Mouse (Mus musculus) ES-E14 (cell line): ENCODE measurements around the gene Vegfd.

Source experiments
- CHD2 ChIP-seq: IDR thresholded peaks from 2 replicates; pipeline ENCODE4 v1.6.1; 2014; ENCODE audit warnings: mild to moderate bottlenecking, low read depth, low read length, inconsistent platforms
- HCFC1 ChIP-seq: IDR thresholded peaks from 2 replicates; pipeline ENCODE4 v1.6.1; 2012; ENCODE audit warnings: low read length, inconsistent platforms, borderline replicate concordance; ENCODE audit not compliant: insufficient read depth
- MAFK ChIP-seq: IDR thresholded peaks from 2 replicates; pipeline ENCODE4 v1.6.1; 2014; ENCODE audit warnings: mild to moderate bottlenecking, low read depth, low read length, inconsistent platforms; ENCODE audit not compliant: insufficient read depth
- ZC3H11A ChIP-seq: IDR thresholded peaks from 2 replicates; pipeline ENCODE4 v1.6.1; 2012; ENCODE audit warnings: low read depth, mild to moderate bottlenecking, inconsistent platforms, low read length, borderline replicate concordance

DNA sequence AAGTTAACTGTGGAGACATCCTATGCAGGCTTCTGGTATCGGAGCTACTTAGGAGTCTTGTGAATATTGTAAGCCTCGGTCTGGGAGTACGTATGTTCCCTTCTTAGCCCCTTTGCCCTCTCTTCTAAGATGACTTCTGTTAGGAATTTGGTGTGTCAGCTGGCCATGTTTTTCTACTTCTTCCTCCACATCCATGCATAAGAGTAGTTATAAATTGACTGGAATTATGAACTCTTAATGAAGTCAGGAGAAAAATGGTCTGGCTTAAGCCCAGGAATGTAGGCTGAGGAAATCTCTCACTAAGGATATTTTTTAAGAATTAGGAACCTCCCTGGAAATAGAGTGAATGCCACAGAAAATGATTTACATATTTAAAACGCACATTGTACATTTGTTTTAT lies 34.6 kb upstream of the Vegfd start:
- TF ChIP-seq CHD2 (no peak), MAFK (no peak), HCFC1 (no peak), ZC3H11A (no peak)
